Mouse (Mus musculus) erythroblast, embryonic 14.5 days (primary cell): ENCODE measurements around the gene Nt5c1a.

Experiments
- GATA1 ChIP-seq: IDR thresholded peaks from 2 replicates; pipeline ENCODE4 v1.6.1; 2012; ENCODE audit warnings: low read length, inconsistent platforms, mixed read lengths
- TAL1 ChIP-seq: IDR thresholded peaks from 3 replicates; pipeline ENCODE4 v1.6.1; 2012; ENCODE audit warnings: low read length, inconsistent platforms, mixed read lengths

GRCm38 (mm10) chr4:123162305-123162917, 38.9 kb upstream of the Nt5c1a start:
- TF ChIP-seq TAL1 (no peak), GATA1 (no peak)
